Comparison of ENCODE assay signal across 12 mouse cellular contexts in genomic region chr12:112595626-112596025, GRCm38 (mm10). TPM values are rescaled to one million over a fixed set of nuclear protein-coding genes. Genes with fewer than 3 reads are reported as not detected.
A peak's percentile ranks its signal among the peaks of the same experiment; 100 is the strongest.
DNase-seq lines count a peak whose midpoint lies in the region; ATAC-seq and TF ChIP-seq lines count a peak whose summit lies in the region.
"Had no signal": no experiment of that assay in that cellular context is flagged by ENCODE, and none has a peak within 500 bp of the region (broad histone marks: within the 10 kb centered on the region; RNA-seq: fewer than 3 reads in every experiment).

No protein-coding gene starts in this region.

- WGBS in forebrain, embryonic 12.5 days, result 64% methylated on average over 4 of the region's 4 CpGs
- WGBS in forebrain, postnatal 0 days, result 77% methylated on average over 4 of the region's 4 CpGs
- WGBS in stomach, embryonic 16.5 days, result 69% methylated on average over 4 of the region's 4 CpGs
- WGBS in hindbrain, embryonic 12.5 days, result 83% methylated on average over 4 of the region's 4 CpGs

- intact Hi-C loops in gastrocnemius, postnatal 14 days (cut with DNase I; ENCODE audit: low total_unique reads), result no loop called here

- H3K36me3 ChIP-seq in forebrain, embryonic 12.5 days (replicated peaks), result no peaks in the 10 kb centered on the region
- no peaks in the 10 kb centered on the region for H3K36me3 ChIP-seq in forebrain, postnatal 0 days (ENCODE audit: insufficient read depth)
- H3K36me3 ChIP-seq in stomach, embryonic 16.5 days (ENCODE audit: control insufficient read depth, insufficient read depth, low read length), result no peaks in the 10 kb centered on the region
- no peaks in the 10 kb centered on the region for H3K36me3 ChIP-seq in hindbrain, embryonic 12.5 days
- H3K36me3 ChIP-seq: liver, embryonic 15.5 days; neural tube, embryonic 13.5 days had no signal

- H3K9ac ChIP-seq in forebrain, embryonic 12.5 days, result no peak overlapping the region
- H3K9ac ChIP-seq in forebrain, postnatal 0 days, result no peak overlapping the region
- no peak overlapping the region for H3K9ac ChIP-seq in stomach, embryonic 16.5 days (ENCODE audit: low read length)
- H3K9ac ChIP-seq in hindbrain, embryonic 12.5 days, result no peak overlapping the region
- H3K9ac ChIP-seq: liver, embryonic 15.5 days; neural tube, embryonic 13.5 days had no signal

- 0 out of 2 replicates have a peak overlapping the region, but pooled peaks have one; percentile 19 for H3K27ac ChIP-seq in forebrain, embryonic 12.5 days
- H3K27ac ChIP-seq in forebrain, postnatal 0 days (ENCODE audit: low read depth, low read length), result no peak overlapping the region
- H3K27ac ChIP-seq in stomach, embryonic 16.5 days (ENCODE audit: low read length), result peak overlapping the region; percentile 32; the same call in 1 of the 2 replicates
- no peak overlapping the region; the same call in 1 of the 2 replicates for H3K27ac ChIP-seq in hindbrain, embryonic 12.5 days
- H3K27ac ChIP-seq: liver, embryonic 15.5 days had no signal

- no peak for ATAC-seq in forebrain, embryonic 12.5 days (ENCODE audit: low FRiP score)
- no peak for ATAC-seq in forebrain, postnatal 0 days
- ATAC-seq in stomach, embryonic 16.5 days (ENCODE audit: insufficient read depth, low FRiP score), result peak; percentile 23; the same call in 1 of the 2 replicates
- ATAC-seq in hindbrain, embryonic 12.5 days (ENCODE audit: low FRiP score), result no peak

- no peak for TF ChIP-seq CTCF in forebrain, postnatal 0 days (IDR thresholded peaks at IDR 0.05; ENCODE audit: low read depth)

- no peak overlapping the region for H3K4me3 ChIP-seq in forebrain, embryonic 12.5 days (replicated peaks)
- H3K4me3 ChIP-seq in forebrain, postnatal 0 days (ENCODE audit: low read depth, low read length), result no peak overlapping the region
- no peak overlapping the region for H3K4me3 ChIP-seq in stomach, embryonic 16.5 days (replicated peaks; ENCODE audit: low read length)
- H3K4me3 ChIP-seq in hindbrain, embryonic 12.5 days, result no peak overlapping the region
- H3K4me3 ChIP-seq: liver, embryonic 15.5 days; neural tube, embryonic 13.5 days had no signal

- no peak overlapping the region for H3K4me2 ChIP-seq in forebrain, embryonic 12.5 days
- H3K4me2 ChIP-seq in forebrain, postnatal 0 days (ENCODE audit: low read depth), result no peak overlapping the region
- H3K4me2 ChIP-seq in stomach, embryonic 16.5 days (ENCODE audit: low read depth, low read length), result no peak overlapping the region
- H3K4me2 ChIP-seq in hindbrain, embryonic 12.5 days (replicated peaks), result no peak overlapping the region
- H3K4me2 ChIP-seq: liver, embryonic 15.5 days; neural tube, embryonic 13.5 days had no signal

- no peak for DNase-seq in forebrain, postnatal 0 days
- peak; percentile 64 for DNase-seq in right cerebral cortex, adult 18-20 months
- no peak for DNase-seq in right cerebral cortex, postnatal 36 days (ENCODE audit: low spot score in 2 of 2)
- peak; percentile 76 for DNase-seq in gastrocnemius, postnatal 14 days
- no peak for DNase-seq in spleen, postnatal 36 days (ENCODE audit: low spot score in 2 of 2)
- DNase-seq: kidney, adult 9 months; thymus, postnatal 14 days had no signal

- no peaks in the 10 kb centered on the region for H3K9me3 ChIP-seq in forebrain, embryonic 12.5 days
- H3K9me3 ChIP-seq in forebrain, postnatal 0 days (ENCODE audit: low read length), result no peaks in the 10 kb centered on the region
- H3K9me3 ChIP-seq in stomach, embryonic 16.5 days (replicated peaks; ENCODE audit: control insufficient read depth, low read length), result no peaks in the 10 kb centered on the region
- H3K9me3 ChIP-seq in hindbrain, embryonic 12.5 days (replicated peaks), result no peaks in the 10 kb centered on the region
- H3K9me3 ChIP-seq: liver, embryonic 15.5 days; neural tube, embryonic 13.5 days had no signal

- H3K4me1 ChIP-seq in forebrain, embryonic 12.5 days, result peaks cover 24% of the 10 kb centered on the region
- peaks cover 12% of the 10 kb centered on the region; the same call in 1 of the 2 replicates for H3K4me1 ChIP-seq in forebrain, postnatal 0 days (ENCODE audit: insufficient read depth)
- peaks cover 32% of the 10 kb centered on the region for H3K4me1 ChIP-seq in stomach, embryonic 16.5 days (ENCODE audit: control insufficient read depth, insufficient read depth, low read length)
- peaks cover 16% of the 10 kb centered on the region for H3K4me1 ChIP-seq in hindbrain, embryonic 12.5 days

- peaks cover 7% of the 10 kb centered on the region for H3K27me3 ChIP-seq in forebrain, embryonic 12.5 days
- H3K27me3 ChIP-seq in forebrain, postnatal 0 days (ENCODE audit: insufficient read depth, low read length), result no peaks in the 10 kb centered on the region
- H3K27me3 ChIP-seq in stomach, embryonic 16.5 days (ENCODE audit: control insufficient read depth, insufficient read depth, low read length), result no peaks in the 10 kb centered on the region
- H3K27me3 ChIP-seq in hindbrain, embryonic 12.5 days, result peaks cover 19% of the 10 kb centered on the region
- H3K27me3 ChIP-seq: liver, embryonic 15.5 days; neural tube, embryonic 13.5 days had no signal

RNA-seq across cellular contexts. Expression of gene Inf2, which starts 7.0 kb away (rescaled TPM):
- 0.70 and 1.3 TPM in 2 replicates for polyA plus RNA-seq in forebrain, embryonic 12.5 days (2016; fragmentation: Nextera tagmentation; extraction: Ambion mirVana)
- 9.8 and 10.8 TPM in 2 replicates for total RNA-seq in forebrain, postnatal 0 days (2014; rRNA removed)
- polyA plus RNA-seq in forebrain, postnatal 0 days (2015; fragmentation: Nextera tagmentation; extraction: Ambion mirVana), result 1.1 and 1.2 TPM in 2 replicates
- total RNA-seq in gastrocnemius, postnatal 14 days (2021), result 10 to 100 TPM; 15.0 to 16.1 TPM
- 2.9 and 3.9 TPM in 2 replicates for polyA plus RNA-seq in stomach, embryonic 16.5 days (2015; fragmentation: Nextera tagmentation; extraction: Ambion mirVana)
- polyA plus RNA-seq in hindbrain, embryonic 12.5 days (2016; fragmentation: Nextera tagmentation; extraction: Ambion mirVana), result 1.5 and 2.1 TPM in 2 replicates

RNA-seq across cellular contexts. Expression of gene Adssl1, which starts 24.2 kb away (rescaled TPM):
- polyA plus RNA-seq in forebrain, embryonic 12.5 days (2016; fragmentation: Nextera tagmentation; extraction: Ambion mirVana), result 2.0 and 2.8 TPM in 2 replicates
- total RNA-seq in forebrain, postnatal 0 days (2014; rRNA removed), result 1.8 and 2.2 TPM in 2 replicates
- polyA plus RNA-seq in forebrain, postnatal 0 days (2015; fragmentation: Nextera tagmentation; extraction: Ambion mirVana), result 3.4 and 4.7 TPM in 2 replicates
- 100 to 1,000 TPM; 462 to 471 TPM for total RNA-seq in gastrocnemius, postnatal 14 days (2021)
- polyA plus RNA-seq in stomach, embryonic 16.5 days (2015; fragmentation: Nextera tagmentation; extraction: Ambion mirVana), result 2.7 and 10.3 TPM in 2 replicates
- polyA plus RNA-seq in hindbrain, embryonic 12.5 days (2016; fragmentation: Nextera tagmentation; extraction: Ambion mirVana), result 3.3 and 5.0 TPM in 2 replicates

RNA-seq across cellular contexts. Expression of gene Siva1, which starts 48.9 kb away (rescaled TPM):
- 151 and 173 TPM in 2 replicates for polyA plus RNA-seq in forebrain, embryonic 12.5 days (2016; fragmentation: Nextera tagmentation; extraction: Ambion mirVana)
- total RNA-seq in forebrain, postnatal 0 days (2014; rRNA removed), result 28.0 and 31.4 TPM in 2 replicates
- polyA plus RNA-seq in forebrain, postnatal 0 days (2015; fragmentation: Nextera tagmentation; extraction: Ambion mirVana), result 50.5 and 61.5 TPM in 2 replicates
- total RNA-seq in gastrocnemius, postnatal 14 days (2021), result 10 to 100 TPM; 16.9 to 18.7 TPM
- polyA plus RNA-seq in stomach, embryonic 16.5 days (2015; fragmentation: Nextera tagmentation; extraction: Ambion mirVana), result 152 and 171 TPM in 2 replicates
- polyA plus RNA-seq in hindbrain, embryonic 12.5 days (2016; fragmentation: Nextera tagmentation; extraction: Ambion mirVana), result 100 and 124 TPM in 2 replicates

Comparison
In these comparisons a context has a peak if more than half of its experiments do, and no peak if none do; other contexts are left out.
1. H3K27ac ChIP-seq: peak in forebrain, embryonic 12.5 days (single experiment) and stomach, embryonic 16.5 days (single experiment); none in forebrain, postnatal 0 days (single experiment) and hindbrain, embryonic 12.5 days (single experiment).
2. DNase-seq: peak in right cerebral cortex, adult 18-20 months (single experiment) and gastrocnemius, postnatal 14 days (single experiment); none in forebrain, postnatal 0 days (single experiment), right cerebral cortex, postnatal 36 days (0 of 2) and spleen, postnatal 36 days (0 of 2).